Mouse (Mus musculus) heart, embryonic 11.5 days (tissue): Measurements from ENCODE around the gene Samt4. TPM values are rescaled to one million over a fixed set of nuclear protein-coding genes. Genes with fewer than 3 reads are reported as not detected.
"Not testable (repeated sequence)": the region's sequence is repeated elsewhere in the genome, so short reads cannot be mapped to it uniquely, and the experiment has no call there.

Experiments used
- ATAC-seq: fragments of 200-750 bp; cut with Nextera tagmentation; replicated peaks from 2 replicates; pipeline ENCODE4 v1.8.0; 2017; ENCODE audit warnings: moderate library complexity; ENCODE audit not compliant: insufficient number of reproducible peaks, low FRiP score, low TSS enrichment
- H3K27ac ChIP-seq: fragments of 300-500 bp; sonication (generic); 2 replicates; pipeline ENCODE4 v1.5.1; 2014; ENCODE audit warnings: mild to moderate bottlenecking, low read depth, low read length
- H3K27me3 ChIP-seq: fragments of 300-500 bp; sonication (generic); 2 replicates; pipeline ENCODE4 v1.6.1; 2014; ENCODE audit warnings: mild to moderate bottlenecking, low read length, mixed read lengths; ENCODE audit not compliant: control insufficient read depth, insufficient read depth
- H3K36me3 ChIP-seq: fragments of 300-500 bp; sonication (generic); 2 replicates; pipeline ENCODE4 v1.6.1; 2014; ENCODE audit warnings: mild to moderate bottlenecking, low read length, moderate library complexity, mixed read lengths; ENCODE audit not compliant: control insufficient read depth, insufficient read depth
- H3K4me1 ChIP-seq: fragments of 300-500 bp; sonication (generic); 2 replicates; pipeline ENCODE4 v1.6.1; 2014; ENCODE audit warnings: low read length; ENCODE audit not compliant: control insufficient read depth, insufficient read depth
- H3K4me2 ChIP-seq: fragments of 300-500 bp; sonication (generic); 2 replicates; pipeline ENCODE4 v1.6.1; 2014; ENCODE audit warnings: mild to moderate bottlenecking, moderate library complexity
- H3K4me3 ChIP-seq: fragments of 300-500 bp; sonication (generic); 2 replicates; pipeline ENCODE4 v1.5.1; 2014; ENCODE audit warnings: low read depth, low read length
- H3K9ac ChIP-seq: fragments of 300-500 bp; sonication (generic); 2 replicates; pipeline ENCODE4 v1.6.1; 2014; ENCODE audit warnings: mild to moderate bottlenecking, low read depth, low read length, moderate library complexity
- H3K9me3 ChIP-seq: fragments of 300-500 bp; sonication (generic); replicated peaks from 2 replicates; pipeline ENCODE4 v1.6.1; 2016; ENCODE audit warnings: low read length; ENCODE audit not compliant: control insufficient read depth
- WGBS: fragments of 180-500 bp; shearing (Covaris S2); extraction: QIAGEN DNeasy Blood & Tissue Kit; methylation state at CpG from one replicate; pipeline ENCODE4 v1.1.7; 2014; ENCODE audit not compliant: insufficient replicate concordance; 5-methylcytosine and 5-hydroxymethylcytosine counted together
- polyA plus RNA-seq: library from polyadenylated mRNA; unstranded; fragments of >200 nt; fragmentation: Nextera tagmentation; extraction: Ambion mirVana; gene quantifications from 2 replicates; pipeline ENCODE4 v1.2.1, GENCODE M21; 2014

Gene Samt4
- polyA plus RNA-seq, result not detected in 2 replicates

- no peak within 1 kb of the TSS for H3K4me2 ChIP-seq
- no peak within 1 kb of the TSS for H3K9ac ChIP-seq
- no peaks in the 10 kb centered on the region for H3K36me3 ChIP-seq
- no peaks in the 10 kb centered on the region for H3K27me3 ChIP-seq
- H3K4me1 ChIP-seq, result no peaks in the 10 kb centered on the region
- H3K9me3 ChIP-seq, result no peaks in the 10 kb centered on the region; the same call in 1 of the 2 replicates
- no peak within 1 kb of the TSS for H3K27ac ChIP-seq
- no peak for ATAC-seq
- no peak within 1 kb of the TSS for H3K4me3 ChIP-seq
These were observed at the start of gene Samt4 for GRCm38 (mm10) chrX:154481702-154482101. Samt4 (plus strand) TSS chrX:154482002.

GRCm38 (mm10) chrX:154443696-154444095 lies 38.1 kb upstream of the Samt4 start:
- not testable (repeated sequence) for H3K9me3 ChIP-seq, H3K4me3 ChIP-seq, H3K36me3 ChIP-seq, H3K4me2 ChIP-seq, ATAC-seq, H3K27me3 ChIP-seq, H3K4me1 ChIP-seq, H3K9ac ChIP-seq, H3K27ac ChIP-seq

- H3K27me3 ChIP-seq, H3K4me2 ChIP-seq, H3K36me3 ChIP-seq, ATAC-seq, H3K4me3 ChIP-seq, H3K27ac ChIP-seq, H3K4me1 ChIP-seq, H3K9me3 ChIP-seq, H3K9ac ChIP-seq: not testable (repeated sequence)
- 55% methylated on average over 3 of the region's 3 CpGs for WGBS
These were observed 13.4 kb upstream of the Samt4 start for GRCm38 (mm10) chrX:154468386-154468785.

Other genes with a start within 250 kb of the Samt4 start
- gene 4930524N10Rik, start 138.6 kb upstream of the Samt4 start, polyA plus RNA-seq, result not detected in 2 replicates
- not detected in 2 replicates for gene Samt2, start 97.4 kb downstream of the Samt4 start, polyA plus RNA-seq